Mouse (Mus musculus): ENCODE measurements at regions not wholly inside any gene's neighbourhood (a gene's known extent, or its start where the extent isn't known, plus 50 kb on each side); places are given as distances from the start of the nearest gene placed in this dataset.
"Not testable (repeated sequence)": the region's sequence is repeated elsewhere in the genome, so short reads cannot be mapped to it uniquely, and the experiment has no call there.

GRCm38 (mm10) chr9:86092998-86093397, 250.8 kb downstream of the Tpbg start:
- DNase-seq (ENCODE audit: low spot score), result no peak

GRCm38 (mm10) chr9:86095460-86095859, 253.3 kb downstream of the Tpbg start:
- no peak for DNase-seq (ENCODE audit: low spot score)

GRCm38 (mm10) chr9:86096246-86096645, 254.1 kb downstream of the Tpbg start:
- no peak for DNase-seq (ENCODE audit: low spot score)

DNA sequence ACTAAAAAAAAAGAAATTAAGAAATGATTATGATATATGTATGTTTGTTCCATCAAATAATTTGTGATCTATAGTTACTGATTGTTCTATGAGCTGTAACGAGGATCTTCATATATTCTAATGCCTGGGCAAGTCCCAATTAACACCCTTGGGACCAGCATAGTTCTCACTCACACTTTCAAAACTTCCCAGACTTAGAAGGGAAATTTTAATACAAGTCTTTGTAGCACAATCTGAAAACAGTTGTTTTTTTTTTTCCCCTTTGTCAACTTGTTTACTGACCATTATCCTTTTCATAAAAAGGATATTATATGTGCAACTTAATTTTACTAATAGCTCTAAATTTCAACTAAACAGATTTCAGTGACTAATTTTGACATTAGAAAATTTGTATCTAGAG, 257.1 kb downstream of the Tpbg start:
- no peak for DNase-seq (ENCODE audit: low spot score)

DNA sequence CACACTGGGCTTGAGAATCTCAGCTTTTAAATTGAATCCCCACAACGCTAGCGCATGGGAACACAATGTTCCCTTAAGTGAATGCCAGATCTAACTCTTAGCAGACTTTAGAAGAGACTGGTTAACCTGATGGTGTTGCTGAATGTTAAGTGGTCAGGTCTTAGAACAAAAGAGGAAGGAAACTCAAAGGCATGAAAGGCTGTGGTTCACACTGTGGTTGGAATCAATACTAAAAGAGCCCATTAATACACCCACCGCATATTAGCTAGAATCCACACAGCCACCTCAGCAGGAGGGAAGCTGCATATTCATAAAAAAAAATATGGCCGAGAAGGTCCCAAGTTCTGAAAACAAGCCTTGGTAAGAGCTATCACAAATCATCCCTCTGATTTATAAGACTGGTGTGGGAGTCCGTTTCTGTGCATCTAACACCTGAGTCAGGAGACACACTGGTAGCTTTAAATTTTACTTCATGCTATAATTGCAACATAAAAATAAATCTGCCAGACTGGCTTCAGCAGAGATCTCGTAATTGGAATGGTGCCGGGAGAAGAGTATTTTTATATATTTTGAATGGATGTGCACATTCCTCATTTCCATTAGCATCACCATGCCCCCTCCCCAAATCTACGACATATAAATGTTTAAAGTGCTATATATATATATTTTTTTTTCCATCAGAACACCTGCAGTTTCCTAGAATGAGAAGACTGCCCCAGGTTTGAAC, 259.3 kb downstream of the Tpbg start:
- no peak for DNase-seq (ENCODE audit: low spot score)

GRCm38 (mm10) chr9:86103607-86104006, 261.4 kb downstream of the Tpbg start:
- no peak for DNase-seq (ENCODE audit: low spot score)

GRCm38 (mm10) chr9:86104664-86105063, 262.5 kb downstream of the Tpbg start:
- DNase-seq (ENCODE audit: low spot score), result peak; percentile 32

DNA sequence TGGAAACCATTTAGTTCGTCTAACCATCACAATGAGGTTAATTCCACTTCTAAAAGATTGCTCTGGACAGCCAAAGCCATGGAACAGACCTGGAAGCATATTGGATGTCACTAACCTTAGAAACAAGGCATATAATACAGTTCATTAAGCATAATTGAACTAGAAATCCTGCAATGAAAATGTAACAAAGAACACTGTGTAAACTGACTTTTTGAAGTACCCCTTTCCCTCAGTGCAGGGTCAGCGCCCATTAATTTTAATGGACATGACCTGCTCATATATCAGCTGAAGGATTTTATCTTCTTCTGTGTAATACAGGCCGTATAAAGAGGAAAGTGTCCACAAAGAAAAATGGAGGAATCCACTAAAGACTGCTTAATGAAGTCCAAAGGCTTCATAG, 263.7 kb downstream of the Tpbg start:
- no peak for DNase-seq (ENCODE audit: low spot score)

- DNase-seq (ENCODE audit: low spot score), result no peak
Measured at GRCm38 (mm10) chr9:86109906-86110305, 267.7 kb downstream of the Tpbg start.

DNA sequence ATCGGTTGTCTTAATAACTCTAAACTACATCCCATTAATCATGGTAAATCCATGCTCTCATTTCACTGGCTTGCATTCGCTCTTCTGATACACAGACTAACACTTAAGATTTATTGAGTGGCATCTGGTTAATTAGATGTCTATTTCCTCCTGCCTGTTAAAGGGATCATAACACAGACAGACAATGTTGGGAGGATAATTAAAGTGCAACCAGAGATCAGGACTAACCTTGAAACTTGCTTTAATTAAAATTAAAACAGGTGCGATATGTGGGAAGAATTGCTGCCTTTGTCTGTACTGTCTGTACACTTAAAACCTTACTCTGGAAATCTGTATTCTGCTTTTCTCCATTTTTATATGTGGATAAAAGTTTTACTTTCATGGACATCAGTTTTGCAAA, 277.2 kb downstream of the Tpbg start:
- no peak for DNase-seq (ENCODE audit: low spot score)

DNA sequence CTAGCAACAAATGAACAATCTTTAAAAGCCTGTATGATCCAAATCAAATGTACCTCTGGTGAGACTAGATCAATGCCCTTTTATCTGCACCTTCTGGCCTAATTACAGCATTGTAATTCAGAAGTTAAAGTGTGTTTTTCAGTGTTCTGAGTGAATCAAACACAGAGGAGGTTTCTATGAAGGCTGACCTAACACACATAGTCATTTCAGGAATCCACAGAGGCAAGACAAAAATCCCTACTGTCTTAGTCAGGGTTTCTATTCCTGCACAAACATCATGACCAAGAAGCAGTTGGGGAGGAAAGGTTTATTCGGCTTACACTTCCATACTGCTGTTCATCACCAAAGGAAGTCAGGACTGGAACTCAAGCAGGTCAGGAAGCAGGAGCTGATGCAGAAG, 293.4 kb downstream of the Tpbg start:
- not testable (repeated sequence) for DNase-seq (ENCODE audit: low spot score)

DNA sequence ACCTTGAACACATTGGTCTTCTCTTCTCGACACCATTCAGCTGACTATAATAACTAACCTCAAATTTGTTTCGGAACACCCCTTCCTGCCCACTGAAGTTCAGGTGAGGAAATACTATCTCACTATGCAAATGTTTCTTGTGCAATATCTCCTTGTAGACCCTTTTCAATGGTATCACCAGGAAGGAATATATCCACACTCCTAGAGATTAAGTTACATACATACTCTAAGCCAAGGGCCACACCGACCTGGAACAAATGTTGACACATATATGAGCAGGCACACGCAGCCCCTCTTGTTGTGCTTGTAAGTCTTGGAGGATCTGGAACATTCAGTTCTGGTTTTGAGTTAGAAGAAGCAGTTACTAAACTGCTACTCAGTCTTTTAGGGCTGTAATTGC, 303.7 kb downstream of the Tpbg start:
- DNase-seq (ENCODE audit: low spot score), result no peak

- no peak for DNase-seq (ENCODE audit: low spot score)
Measured at GRCm38 (mm10) chr9:86160316-86160715, 304.4 kb downstream of the Ube2cbp start.

GRCm38 (mm10) chr9:86166362-86167067, 298.2 kb downstream of the Ube2cbp start:
- DNase-seq (ENCODE audit: low spot score), result no peak

GRCm38 (mm10) chr9:86170756-86171155, 294.0 kb downstream of the Ube2cbp start:
- no peak for DNase-seq (ENCODE audit: low spot score)

DNA sequence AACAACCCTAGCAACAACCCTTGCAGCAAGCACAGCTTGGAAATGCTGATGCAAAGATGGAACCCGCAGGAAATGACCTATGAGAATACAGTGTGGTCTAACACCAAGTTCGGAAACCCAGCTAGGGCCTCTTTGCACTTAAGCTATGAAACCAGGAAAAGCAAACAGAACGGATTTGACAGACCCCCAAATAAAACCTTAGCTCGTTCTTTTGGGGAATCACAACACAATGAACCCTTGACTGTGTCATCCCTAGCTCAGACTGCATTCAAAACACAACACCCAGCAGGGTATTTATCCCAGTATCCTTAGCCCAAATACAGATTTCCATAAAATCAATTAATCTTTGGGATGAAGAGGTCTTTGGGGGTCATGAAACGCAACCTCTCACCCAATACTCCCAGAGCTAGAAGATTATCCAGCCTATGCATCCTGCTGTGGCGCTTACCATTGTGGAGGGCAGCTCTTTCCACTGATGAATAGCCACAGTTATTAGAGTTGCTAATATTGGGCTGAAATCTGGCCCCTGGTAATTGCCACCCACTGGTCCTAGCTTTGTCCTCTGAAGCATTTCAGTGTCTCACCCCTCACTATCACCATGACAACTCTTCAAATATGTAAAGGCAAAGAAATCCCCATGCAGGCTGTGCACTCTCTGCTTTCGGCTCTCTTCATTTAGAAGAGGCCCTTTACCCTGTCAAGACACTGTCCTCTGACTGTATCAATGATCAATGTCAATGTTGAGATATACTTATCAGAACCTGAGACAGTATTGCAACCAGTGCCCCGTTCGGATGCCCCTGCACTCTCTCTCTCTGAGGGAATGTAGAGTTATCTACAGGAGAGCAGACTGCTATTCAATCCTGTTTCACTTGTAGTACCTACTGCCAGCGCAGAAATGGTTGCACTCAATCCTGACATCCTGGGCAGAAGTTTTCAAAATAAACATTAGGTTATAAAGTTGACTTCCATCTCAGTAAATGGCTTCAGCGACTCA, 277.7 kb downstream of the Ube2cbp start:
- no peak for DNase-seq (ENCODE audit: low spot score)

GRCm38 (mm10) chr9:86188873-86189272, 275.9 kb downstream of the Ube2cbp start:
- DNase-seq (ENCODE audit: low spot score), result no peak

GRCm38 (mm10) chr9:86205041-86205440, 259.7 kb downstream of the Ube2cbp start:
- no peak for DNase-seq (ENCODE audit: low spot score)

DNA sequence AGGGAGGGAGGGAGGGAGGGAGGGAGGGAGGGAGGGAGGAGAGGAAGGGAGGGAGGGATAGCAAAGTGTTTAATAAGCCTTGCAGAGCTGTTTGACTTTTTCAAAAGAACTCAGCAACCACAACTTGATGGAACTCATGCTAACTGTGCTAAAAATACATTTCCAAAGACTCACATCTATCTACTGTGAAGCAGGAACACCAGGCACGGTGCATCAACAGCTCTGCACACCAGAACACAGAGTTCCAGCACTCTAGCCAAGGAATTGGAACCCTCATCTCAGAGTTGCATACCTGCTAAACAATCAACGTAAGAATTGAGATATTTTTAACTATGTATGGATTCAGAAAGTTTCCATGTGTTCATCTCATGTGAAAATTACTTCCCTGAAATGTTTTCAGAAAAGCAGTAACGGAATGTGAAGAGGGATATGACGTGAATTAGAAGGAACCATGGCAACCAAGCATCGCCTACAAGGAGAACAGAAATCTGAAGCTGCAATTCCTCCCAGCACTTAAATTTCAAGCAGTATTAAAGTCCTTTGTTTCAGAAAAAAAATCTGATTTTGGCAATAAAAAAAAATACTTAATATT, 256.3 kb downstream of the Ube2cbp start:
- no peak for DNase-seq (ENCODE audit: low spot score)

DNA sequence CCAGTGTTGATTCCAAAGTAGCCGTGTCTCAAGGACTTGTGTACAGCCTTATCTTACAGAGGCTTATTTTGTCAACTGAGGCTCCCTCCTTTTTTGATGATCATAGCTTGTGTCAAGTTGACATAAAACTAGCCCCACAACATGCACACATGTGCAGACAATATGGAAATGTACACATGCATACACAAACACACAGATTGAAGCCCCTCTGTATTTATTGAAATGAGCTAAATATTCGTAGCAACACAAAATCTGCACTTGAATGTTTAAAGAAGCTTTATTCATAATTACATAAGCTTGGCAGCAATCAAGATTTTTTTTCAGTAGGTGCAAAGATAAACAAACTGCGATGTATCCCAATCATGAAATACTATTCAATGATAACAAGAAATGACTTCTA, 253.5 kb downstream of the Ube2cbp start:
- no peak for DNase-seq (ENCODE audit: low spot score)

DNA sequence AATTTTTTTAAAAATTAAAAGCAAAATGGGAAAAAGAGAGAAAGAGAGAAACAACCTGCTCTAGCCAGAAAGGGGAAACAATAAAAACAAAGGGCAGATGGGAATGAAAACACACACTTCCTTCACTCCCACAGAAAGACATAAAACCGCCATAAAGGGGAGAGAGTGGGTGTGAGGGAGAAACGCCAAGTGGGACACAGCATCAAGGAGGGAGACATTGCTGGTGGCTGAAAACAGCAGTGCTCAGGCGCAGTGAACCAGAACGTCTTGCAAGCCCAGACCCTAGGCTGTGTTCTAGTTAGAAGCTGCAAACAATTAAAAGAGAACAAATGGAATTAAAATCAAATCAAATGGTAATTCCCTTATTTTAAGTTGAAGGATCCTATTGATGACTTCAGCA, 245.1 kb downstream of the Ube2cbp start:
- no peak for DNase-seq (ENCODE audit: low spot score)

- DNase-seq (ENCODE audit: low spot score), result no peak
Measured at GRCm38 (mm10) chr9:86224530-86224929, 240.2 kb downstream of the Ube2cbp start.

Data from adipocyte (in vitro differentiated cells).